Mouse (Mus musculus) bone marrow, adult 2 months (tissue): ENCODE data around the gene Rtn1.

Experiments
- CTCF ChIP-seq: fragments of 200-500 bp; IDR thresholded peaks from 2 replicates; pipeline ENCODE4 v1.5.1; 2011; ENCODE audit warnings: low read length, control low read depth; ENCODE audit not compliant: control insufficient read depth, insufficient read depth
- POLR2A ChIP-seq: fragments of 200-500 bp; IDR thresholded peaks from 2 replicates; pipeline ENCODE4 v1.6.1; 2011; ENCODE audit warnings: low read depth, mild to moderate bottlenecking, control low read depth, low read length, borderline replicate concordance; ENCODE audit not compliant: control insufficient read depth

- TF ChIP-seq POLR2A = no peak
- TF ChIP-seq CTCF = no peak
Observed at GRCm38 (mm10) chr12:72336009-72336408, 72.8 kb downstream of the Rtn1 start.
